Mouse (Mus musculus) forebrain, postnatal 0 days (tissue): ENCODE results near the gene Uxt. TPM values are rescaled to one million over a fixed set of nuclear protein-coding genes. Genes with fewer than 3 reads are reported as not detected.

Experiments used
- ATAC-seq: fragments of 200-750 bp; cut with Nextera tagmentation; 2 replicates; pipeline ENCODE4 v1.8.0; 2017; ENCODE audit warnings: mild to moderate bottlenecking, moderate library complexity
- DNase-seq: peaks from one replicate; pipeline ENCODE4 v3.0.0-alpha.2; 2015
- H3K27ac ChIP-seq: fragments of 300-500 bp; sonication (generic); 2 replicates; pipeline ENCODE4 v1.5.1; 2014; ENCODE audit warnings: low read depth, mild to moderate bottlenecking, antibody characterized with exemption, low read length, moderate library complexity, mixed read lengths
- H3K27me3 ChIP-seq: fragments of 300-500 bp; sonication (generic); 2 replicates; pipeline ENCODE4 v1.6.1; 2014; ENCODE audit warnings: mild to moderate bottlenecking, low read length, mixed read lengths; ENCODE audit not compliant: insufficient read depth
- H3K36me3 ChIP-seq: fragments of 300-500 bp; sonication (generic); 2 replicates; pipeline ENCODE4 v1.6.1; 2014; ENCODE audit warnings: mild to moderate bottlenecking, moderate library complexity; ENCODE audit not compliant: insufficient read depth
- H3K4me1 ChIP-seq: fragments of 300-500 bp; sonication (generic); 2 replicates; pipeline ENCODE4 v1.6.1; 2014; ENCODE audit warnings: antibody characterized with exemption; ENCODE audit not compliant: insufficient read depth
- H3K4me2 ChIP-seq: fragments of 300-500 bp; sonication (generic); 2 replicates; pipeline ENCODE4 v1.6.1; 2014; ENCODE audit warnings: low read depth, mild to moderate bottlenecking, moderate library complexity
- H3K4me3 ChIP-seq: fragments of 300-500 bp; sonication (generic); 2 replicates; pipeline ENCODE4 v1.5.1; 2014; ENCODE audit warnings: low read depth, low read length, mixed read lengths
- H3K9ac ChIP-seq: fragments of 300-500 bp; sonication (generic); 2 replicates; pipeline ENCODE4 v1.6.1; 2014; ENCODE audit warnings: mild to moderate bottlenecking
- H3K9me3 ChIP-seq: fragments of 300-500 bp; sonication (generic); 2 replicates; pipeline ENCODE4 v1.6.1; 2016; ENCODE audit warnings: low read length
- CTCF ChIP-seq: sonication (generic); IDR thresholded peaks from 2 replicates; pipeline ENCODE4 v1.5.1; 2016; ENCODE audit warnings: antibody characterized with exemption, control low read depth, low read depth
- WGBS: fragments of 180-500 bp; shearing (Covaris S2); extraction: QIAGEN DNeasy Blood & Tissue Kit; methylation state at CpG from one replicate; pipeline ENCODE4 v1.1.7; 2014; 5-methylcytosine and 5-hydroxymethylcytosine counted together
- polyA plus RNA-seq: library from polyadenylated mRNA; unstranded; fragments of >200 nt; fragmentation: Nextera tagmentation; extraction: Ambion mirVana; gene quantifications from 2 replicates; pipeline ENCODE4 v1.2.1, GENCODE M21; 2015
- total RNA-seq: library from RNA; depleted of rRNA; stranded (reverse); fragments of >200 nt; gene quantifications from 2 replicates; pipeline ENCODE4 v1.2.3, GENCODE M21; 2014; rRNA removed

The Uxt gene
- total and polyA plus RNA-seq, 2 experiments from 2014 or later: 17.2 to 30.2 TPM

- no peaks in the 10 kb centered on the region for H3K9me3 ChIP-seq
- no peak overlapping the region for H3K27ac ChIP-seq
- no peak overlapping the region for H3K4me2 ChIP-seq
- H3K36me3 ChIP-seq: no peaks in the 10 kb centered on the region
- H3K27me3 ChIP-seq: no peaks in the 10 kb centered on the region
- no peak for DNase-seq
- H3K4me1 ChIP-seq: no peaks in the 10 kb centered on the region
- no peak overlapping the region for H3K4me3 ChIP-seq
- no peak overlapping the region for H3K9ac ChIP-seq
- no peak for ATAC-seq
- 82% methylated on average over 6 of the region's 6 CpGs for WGBS
- TF ChIP-seq CTCF: no peak
These were observed 48.1 kb downstream of the Uxt start for GRCm38 (mm10) chrX:20913726-20914125.

GRCm38 (mm10) chrX:20910074-20910473 lies 51.7 kb downstream of the Uxt start:
- DNase-seq: no peak
- Histone ChIP-seq H3K4me2 (no peak overlapping the region), H3K4me1 (no peaks in the 10 kb centered on the region), H3K27ac (no peak overlapping the region), H3K4me3 (no peak overlapping the region), H3K36me3 (0 out of 2 replicates have a peak, but pooled peaks cover 5% of the 10 kb centered on the region), H3K9me3 (no peaks in the 10 kb centered on the region), H3K9ac (no peak overlapping the region), H3K27me3 (no peaks in the 10 kb centered on the region)
- no peak for ATAC-seq
- no peak for TF ChIP-seq CTCF
- 42% methylated on average over 3 of the region's 3 CpGs for WGBS

Other genes starting within 250 kb of the Uxt start
- 243 and 245 TPM in 2 replicates for gene Araf, start 164.2 kb downstream of the Uxt start, total RNA-seq
- 264 and 307 TPM in 2 replicates for gene Araf, start 164.2 kb downstream of the Uxt start, polyA plus RNA-seq
- gene Timp1, start 91.9 kb downstream of the Uxt start, total RNA-seq: 3.0 and 3.6 TPM in 2 replicates
- gene Timp1, start 91.9 kb downstream of the Uxt start, polyA plus RNA-seq: 2.6 and 4.7 TPM in 2 replicates
- 31.9 and 37.2 TPM in 2 replicates for gene Syn1, start 41.0 kb downstream of the Uxt start, total RNA-seq
- gene Syn1, start 41.0 kb downstream of the Uxt start, polyA plus RNA-seq: 85.5 and 95.3 TPM in 2 replicates
- 5.5 and 7.5 TPM in 2 replicates for gene Cfp, start 30.5 kb downstream of the Uxt start, total RNA-seq
- gene Cfp, start 30.5 kb downstream of the Uxt start, polyA plus RNA-seq: 2.7 and 2.9 TPM in 2 replicates
- gene Elk1, start 11.4 kb downstream of the Uxt start, total RNA-seq: 40.1 and 45.9 TPM in 2 replicates
- 25.9 and 27.1 TPM in 2 replicates for gene Elk1, start 11.4 kb downstream of the Uxt start, polyA plus RNA-seq
- gene Zfp182, start 100.3 kb upstream of the Uxt start, total RNA-seq: 13.1 and 13.6 TPM in 2 replicates
- 4.3 and 5.0 TPM in 2 replicates for gene Zfp182, start 100.3 kb upstream of the Uxt start, polyA plus RNA-seq
- not detected in 2 replicates for gene Spaca5, start 106.4 kb upstream of the Uxt start, total RNA-seq
- gene Spaca5, start 106.4 kb upstream of the Uxt start, polyA plus RNA-seq: not detected in 2 replicates
- 4.2 and 9.9 TPM in 2 replicates for gene Zfp300, start 127.5 kb upstream of the Uxt start, total RNA-seq
- gene Zfp300, start 127.5 kb upstream of the Uxt start, polyA plus RNA-seq: 1.5 and 2.8 TPM in 2 replicates
- gene Ssxa1, start 153.8 kb upstream of the Uxt start, total RNA-seq: not detected in 2 replicates
- gene Ssxa1, start 153.8 kb upstream of the Uxt start, polyA plus RNA-seq: not detected in 2 replicates
- gene Gm21876, start 213.6 kb upstream of the Uxt start, total RNA-seq: not detected in 2 replicates
- gene Gm21876, start 213.6 kb upstream of the Uxt start, polyA plus RNA-seq: not detected in 2 replicates